8 mouse cellular contexts compared by ENCODE assay signal in genomic region chr5:117313420-117313819, GRCm38 (mm10). TPM values are rescaled to one million over a fixed set of nuclear protein-coding genes. Genes with fewer than 3 reads are reported as not detected.
DNase-seq lines count a peak whose midpoint lies in the region; ATAC-seq lines count a peak whose summit lies in the region.

No protein-coding gene starts in this region.

- H3K4me2 ChIP-seq in intestine, embryonic 14.5 days (ENCODE audit: low read length) = peak overlapping the region; percentile 49
- peak overlapping the region; percentile 63 for H3K4me2 ChIP-seq in liver, embryonic 15.5 days
- H3K4me2 ChIP-seq in neural tube, embryonic 13.5 days = peak overlapping the region; percentile 32

- 0 out of 2 replicates have a peak overlapping the region, but pooled peaks have one; percentile 7 for H3K9ac ChIP-seq in intestine, embryonic 14.5 days (ENCODE audit: low read length)
- H3K9ac ChIP-seq in liver, embryonic 15.5 days = no peak overlapping the region
- H3K9ac ChIP-seq in neural tube, embryonic 13.5 days = no peak overlapping the region

- no peaks in the 10 kb centered on the region for H3K27me3 ChIP-seq in intestine, embryonic 14.5 days (replicated peaks; ENCODE audit: control insufficient read depth, insufficient read depth, low read length)
- H3K27me3 ChIP-seq in liver, embryonic 15.5 days = peaks cover 45% of the 10 kb centered on the region
- H3K27me3 ChIP-seq in neural tube, embryonic 13.5 days = peaks cover 20% of the 10 kb centered on the region

- no peaks in the 10 kb centered on the region for H3K36me3 ChIP-seq in intestine, embryonic 14.5 days (ENCODE audit: control insufficient read depth, insufficient read depth, low read length)
- H3K36me3 ChIP-seq in liver, embryonic 15.5 days (replicated peaks) = no peaks in the 10 kb centered on the region
- no peaks in the 10 kb centered on the region for H3K36me3 ChIP-seq in neural tube, embryonic 13.5 days

- peak overlapping the region; percentile 67; the same call in 1 of the 2 replicates for H3K27ac ChIP-seq in intestine, embryonic 14.5 days (ENCODE audit: low read depth)
- H3K27ac ChIP-seq in liver, embryonic 15.5 days (replicated peaks) = no peak overlapping the region
- H3K27ac ChIP-seq in neural tube, embryonic 13.5 days (replicated peaks) = no peak overlapping the region

- WGBS in intestine, embryonic 14.5 days = 13% methylated on average over 14 of the region's 14 CpGs
- 18% methylated on average over 14 of the region's 14 CpGs for WGBS in liver, embryonic 15.5 days (ENCODE audit: insufficient replicate concordance)
- WGBS in neural tube, embryonic 13.5 days = 26% methylated on average over 14 of the region's 14 CpGs

- H3K4me1 ChIP-seq in intestine, embryonic 14.5 days (replicated peaks; ENCODE audit: control insufficient read depth, insufficient read depth, low read length) = peaks cover 12% of the 10 kb centered on the region
- H3K4me1 ChIP-seq in liver, embryonic 15.5 days (replicated peaks) = peaks cover 13% of the 10 kb centered on the region
- peaks cover 8% of the 10 kb centered on the region; the same call in 1 of the 2 replicates for H3K4me1 ChIP-seq in neural tube, embryonic 13.5 days (replicated peaks)

- H3K9me3 ChIP-seq in intestine, embryonic 14.5 days (ENCODE audit: control insufficient read depth, low read length) = no peaks in the 10 kb centered on the region
- H3K9me3 ChIP-seq in liver, embryonic 15.5 days (replicated peaks) = no peaks in the 10 kb centered on the region
- H3K9me3 ChIP-seq in neural tube, embryonic 13.5 days = no peaks in the 10 kb centered on the region

- peak overlapping the region; percentile 27 for H3K4me3 ChIP-seq in intestine, embryonic 14.5 days (ENCODE audit: low read depth, low read length)
- H3K4me3 ChIP-seq in liver, embryonic 15.5 days (replicated peaks) = peak overlapping the region; percentile 39
- 0 out of 2 replicates have a peak overlapping the region, but pooled peaks have one; percentile 10 for H3K4me3 ChIP-seq in neural tube, embryonic 13.5 days

- peak; percentile 66 for DNase-seq in 3134 (ENCODE audit: extremely low read depth, insufficient read length, low spot score)
- peak; percentile 78 for DNase-seq in adrenal gland, postnatal 10 days
- peak; percentile 51 for DNase-seq in gastrocnemius, postnatal 14 days
- DNase-seq in intestine, embryonic 14.5 days (ENCODE audit: low spot score) = peak; percentile 76
- no peak for DNase-seq in left cerebral cortex, postnatal 36 days (ENCODE audit: low spot score in 2 of 2)
- DNase-seq in cerebellum, postnatal 14 days = no peak

- intact Hi-C loops in gastrocnemius, postnatal 14 days (cut with DNase I; ENCODE audit: low total_unique reads) = no loop called here
- intact Hi-C loops in left cerebral cortex, postnatal 36 days (cut with DNase I) = no loop called here

- no peak for ATAC-seq in intestine, embryonic 14.5 days (replicated peaks; ENCODE audit: low FRiP score, low TSS enrichment, low read depth)
- ATAC-seq in liver, embryonic 15.5 days (ENCODE audit: insufficient read depth) = no peak
- ATAC-seq in neural tube, embryonic 13.5 days (ENCODE audit: low read depth) = no peak

RNA-seq across cellular contexts. Expression of gene Vsig10, which starts 5.5 kb away (rescaled TPM):
- total RNA-seq in adrenal gland, postnatal 10 days (2021) = 10 to 100 TPM; 23.4 to 26.0 TPM
- 1 to 10 TPM; 6.0 to 8.8 TPM for total RNA-seq in gastrocnemius, postnatal 14 days (2021)
- polyA plus RNA-seq in intestine, embryonic 14.5 days (2014; fragmentation: Nextera tagmentation; extraction: Ambion mirVana) = 10.0 and 10.9 TPM in 2 replicates
- polyA plus RNA-seq in liver, embryonic 15.5 days (2015; fragmentation: Nextera tagmentation; extraction: Ambion mirVana) = 1.4 TPM in 2 replicates
- polyA plus RNA-seq in neural tube, embryonic 13.5 days (2015; fragmentation: Nextera tagmentation; extraction: Ambion mirVana) = 2.2 and 2.6 TPM in 2 replicates
- 1 to 10 TPM; 2.7 to 2.9 TPM for total RNA-seq in left cerebral cortex, postnatal 36 days (2021)

RNA-seq across cellular contexts. Expression of gene Pebp1, which starts 26.0 kb away (rescaled TPM):
- total RNA-seq in adrenal gland, postnatal 10 days (2021) = 100 to 1,000 TPM; 763 to 803 TPM
- total RNA-seq in gastrocnemius, postnatal 14 days (2021) = 100 to 1,000 TPM; 293 to 295 TPM
- 747 and 803 TPM in 2 replicates for polyA plus RNA-seq in intestine, embryonic 14.5 days (2014; fragmentation: Nextera tagmentation; extraction: Ambion mirVana)
- 190 and 203 TPM in 2 replicates for polyA plus RNA-seq in liver, embryonic 15.5 days (2015; fragmentation: Nextera tagmentation; extraction: Ambion mirVana)
- polyA plus RNA-seq in neural tube, embryonic 13.5 days (2015; fragmentation: Nextera tagmentation; extraction: Ambion mirVana) = 991 and 996 TPM in 2 replicates
- total RNA-seq in left cerebral cortex, postnatal 36 days (2021) = 100 to 1,000 TPM; 647 to 753 TPM

RNA-seq across cellular contexts. Expression of gene Wsb2, which starts 43.7 kb away (rescaled TPM):
- 10 to 100 TPM; 92.8 to 97.5 TPM for total RNA-seq in adrenal gland, postnatal 10 days (2021)
- total RNA-seq in gastrocnemius, postnatal 14 days (2021) = 10 to 100 TPM; 70.6 to 76.4 TPM
- polyA plus RNA-seq in intestine, embryonic 14.5 days (2014; fragmentation: Nextera tagmentation; extraction: Ambion mirVana) = 63.9 and 70.3 TPM in 2 replicates
- 26.4 and 30.0 TPM in 2 replicates for polyA plus RNA-seq in liver, embryonic 15.5 days (2015; fragmentation: Nextera tagmentation; extraction: Ambion mirVana)
- polyA plus RNA-seq in neural tube, embryonic 13.5 days (2015; fragmentation: Nextera tagmentation; extraction: Ambion mirVana) = 194 and 209 TPM in 2 replicates
- 100 to 1,000 TPM; 294 to 334 TPM for total RNA-seq in left cerebral cortex, postnatal 36 days (2021)

Comparison
In these comparisons a context has a peak if more than half of its experiments do, and no peak if none do; other contexts are left out.
1. DNase-seq: peak in 3134 (single experiment), adrenal gland, postnatal 10 days (single experiment), gastrocnemius, postnatal 14 days (single experiment) and intestine, embryonic 14.5 days (single experiment); none in left cerebral cortex, postnatal 36 days (0 of 2) and cerebellum, postnatal 14 days (0 of 2).
2. Peak in every context shown above with its lines, with median percentiles within 50 percentile points of each other: H3K4me2 ChIP-seq and H3K4me3 ChIP-seq.